Mouse (Mus musculus) neural tube, embryonic 13.5 days (tissue): ENCODE results near the gene Rab42. TPM values are rescaled to one million over a fixed set of nuclear protein-coding genes. Genes with fewer than 3 reads are reported as not detected.

Experiments
- ATAC-seq: fragments of 200-750 bp; cut with Nextera tagmentation; 2 replicates; pipeline ENCODE4 v1.8.0; 2017; ENCODE audit warnings: low read depth, mild to moderate bottlenecking, moderate TSS enrichment, moderate library complexity
- H3K27ac ChIP-seq: fragments of 300-500 bp; sonication (generic); replicated peaks from 2 replicates; pipeline ENCODE4 v1.5.1; 2015; ENCODE audit warnings: moderate library complexity, mild to moderate bottlenecking, inconsistent platforms
- H3K27me3 ChIP-seq: fragments of 300-500 bp; sonication (generic); 2 replicates; pipeline ENCODE4 v1.6.1; 2015; ENCODE audit warnings: mild to moderate bottlenecking, inconsistent platforms
- H3K36me3 ChIP-seq: fragments of 300-500 bp; sonication (generic); 2 replicates; pipeline ENCODE4 v1.6.1; 2015; ENCODE audit warnings: mild to moderate bottlenecking, inconsistent platforms
- H3K4me1 ChIP-seq: fragments of 300-500 bp; sonication (generic); replicated peaks from 2 replicates; pipeline ENCODE4 v1.6.1; 2015; ENCODE audit warnings: inconsistent platforms
- H3K4me2 ChIP-seq: fragments of 300-500 bp; sonication (generic); 2 replicates; pipeline ENCODE4 v1.6.1; 2015; ENCODE audit warnings: inconsistent platforms, mild to moderate bottlenecking, moderate library complexity
- H3K4me3 ChIP-seq: fragments of 300-500 bp; sonication (generic); 2 replicates; pipeline ENCODE4 v1.5.1; 2015; ENCODE audit warnings: mild to moderate bottlenecking, inconsistent platforms
- H3K9ac ChIP-seq: fragments of 300-500 bp; sonication (generic); 2 replicates; pipeline ENCODE4 v1.6.1; 2015; ENCODE audit warnings: moderate library complexity, mild to moderate bottlenecking, inconsistent platforms
- H3K9me3 ChIP-seq: fragments of 300-500 bp; sonication (generic); 2 replicates; pipeline ENCODE4 v1.6.1; 2016; ENCODE audit warnings: inconsistent platforms
- WGBS: fragments of 180-500 bp; shearing (Covaris S2); methylation state at CpG from one replicate; pipeline ENCODE4 v1.1.7; 2015; 5-methylcytosine and 5-hydroxymethylcytosine counted together
- polyA plus RNA-seq: library from polyadenylated mRNA; unstranded; fragments of >200 nt; fragmentation: Nextera tagmentation; extraction: Ambion mirVana; gene quantifications from 2 replicates; pipeline ENCODE4 v1.2.1, GENCODE M21; 2015

Gene Rab42
- polyA plus RNA-seq, result 1.1 and 1.7 TPM in 2 replicates

GRCm38 (mm10) chr4:132302939-132303479 lies at the start of gene Rab42:
TSS of gene Rab42 (minus strand) at chr4:132303385.
- Histone ChIP-seq H3K27ac (no peak within 1 kb of the TSS), H3K9ac (peak within 1 kb of the TSS; percentile 68), H3K36me3 (no peaks in the 10 kb centered on the region), H3K4me1 (peaks cover 11% of the 10 kb centered on the region), H3K4me3 (peak within 1 kb of the TSS; percentile 40), H3K9me3 (no peaks in the 10 kb centered on the region), H3K27me3 (no peaks in the 10 kb centered on the region), H3K4me2 (peak within 1 kb of the TSS; percentile 64)
- ATAC-seq, result peak; percentile 54
- WGBS, result 2% methylated on average over 30 of the region's 31 CpGs

DNA sequence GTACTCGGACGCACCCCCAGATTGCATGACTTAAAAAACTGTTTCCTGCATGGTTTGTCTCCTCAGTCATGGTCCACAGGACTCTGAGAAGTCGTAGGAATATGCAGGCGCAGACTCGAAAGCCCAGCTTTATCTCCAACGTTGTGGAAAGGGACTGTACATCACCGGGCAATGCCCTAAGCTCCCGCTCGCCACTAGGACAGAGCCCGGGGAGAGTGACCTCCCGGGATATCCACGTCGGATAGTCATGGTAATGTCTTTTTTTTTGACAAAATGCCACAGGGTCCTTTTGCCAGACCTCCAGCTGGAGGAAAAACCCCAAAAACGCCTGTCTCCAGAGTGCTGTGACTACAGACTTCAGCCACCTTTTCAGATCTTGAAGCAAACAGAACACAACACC lies 49.6 kb upstream of the Rab42 start:
- WGBS, result under 1% methylated on average over 14 of the region's 14 CpGs
- Histone ChIP-seq H3K9ac (peak overlapping the region; percentile 90), H3K9me3 (no peaks in the 10 kb centered on the region), H3K27ac (peak overlapping the region; percentile 93), H3K4me2 (peak overlapping the region; percentile 80), H3K4me1 (peaks cover 21% of the 10 kb centered on the region), H3K4me3 (peak overlapping the region; percentile 84), H3K27me3 (no peaks in the 10 kb centered on the region), H3K36me3 (peaks cover 16% of the 10 kb centered on the region)
- ATAC-seq, result no peak

GRCm38 (mm10) chr4:132351401-132351800 lies 48.2 kb upstream of the Rab42 start:
- H3K9ac ChIP-seq, result peak overlapping the region; percentile 90; the same call in 1 of the 2 replicates
- no peaks in the 10 kb centered on the region for H3K27me3 ChIP-seq
- 38% methylated on average over 1 of the region's 1 CpGs for WGBS
- H3K36me3 ChIP-seq, result peaks cover 6% of the 10 kb centered on the region; the same call in 1 of the 2 replicates
- no peak overlapping the region for H3K27ac ChIP-seq
- H3K4me2 ChIP-seq, result peak overlapping the region; percentile 80
- 0 out of 2 replicates have a peak overlapping the region, but pooled peaks have one; percentile 84 for H3K4me3 ChIP-seq
- no peak for ATAC-seq
- H3K9me3 ChIP-seq, result no peaks in the 10 kb centered on the region
- H3K4me1 ChIP-seq, result peaks cover 21% of the 10 kb centered on the region

DNA sequence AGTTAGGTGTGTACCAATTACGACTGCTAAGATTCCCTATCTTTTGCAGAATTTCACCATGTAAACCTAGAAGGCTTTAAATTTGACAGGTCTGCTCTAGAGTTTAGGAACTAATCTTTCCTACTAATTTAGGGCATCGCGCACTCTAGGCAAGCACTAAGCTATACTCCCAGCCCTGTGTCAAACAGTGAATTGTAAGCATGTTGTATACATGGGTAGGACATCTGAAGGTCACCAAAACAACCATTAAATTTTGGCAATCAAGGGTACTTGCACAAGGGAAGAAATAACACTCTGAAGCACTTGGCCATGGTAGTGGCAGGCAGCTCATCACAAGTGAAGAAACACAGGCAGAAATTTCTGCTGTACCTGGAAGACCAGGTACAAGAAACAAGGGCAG lies 47.7 kb upstream of the Rab42 start:
- no peak for ATAC-seq
- Histone ChIP-seq H3K9me3 (no peaks in the 10 kb centered on the region), H3K4me2 (no peak overlapping the region), H3K9ac (no peak overlapping the region), H3K27ac (no peak overlapping the region), H3K36me3 (peaks cover 6% of the 10 kb centered on the region; the same call in 1 of the 2 replicates), H3K4me3 (no peak overlapping the region), H3K4me1 (peaks cover 21% of the 10 kb centered on the region), H3K27me3 (no peaks in the 10 kb centered on the region)
- WGBS, result 60% methylated on average over 3 of the region's 3 CpGs

GRCm38 (mm10) chr4:132350123-132350740 lies 47.0 kb upstream of the Rab42 start:
- Histone ChIP-seq H3K9ac (no peak overlapping the region), H3K27ac (no peak overlapping the region), H3K36me3 (peaks cover 6% of the 10 kb centered on the region; the same call in 1 of the 2 replicates), H3K9me3 (no peaks in the 10 kb centered on the region), H3K4me1 (peaks cover 21% of the 10 kb centered on the region), H3K4me3 (no peak overlapping the region), H3K4me2 (no peak overlapping the region), H3K27me3 (no peaks in the 10 kb centered on the region)
- ATAC-seq, result no peak
- 34% methylated on average over 2 of the region's 2 CpGs for WGBS

- Histone ChIP-seq H3K4me1 (peaks cover 26% of the 10 kb centered on the region), H3K27ac (no peak overlapping the region), H3K27me3 (no peaks in the 10 kb centered on the region), H3K4me2 (no peak overlapping the region), H3K4me3 (no peak overlapping the region), H3K36me3 (peaks cover 6% of the 10 kb centered on the region; the same call in 1 of the 2 replicates), H3K9ac (no peak overlapping the region), H3K9me3 (no peaks in the 10 kb centered on the region)
- ATAC-seq, result no peak
- 57% methylated on average over 3 of the region's 3 CpGs for WGBS
These were observed 46.4 kb upstream of the Rab42 start for GRCm38 (mm10) chr4:132349495-132350122.

GRCm38 (mm10) chr4:132346661-132347060 lies 43.5 kb upstream of the Rab42 start:
- WGBS, result 60% methylated on average over 3 of the region's 3 CpGs
- no peak overlapping the region for H3K9ac ChIP-seq
- H3K9me3 ChIP-seq, result no peaks in the 10 kb centered on the region
- no peak overlapping the region for H3K4me2 ChIP-seq
- ATAC-seq, result no peak
- H3K36me3 ChIP-seq, result peaks cover 6% of the 10 kb centered on the region; the same call in 1 of the 2 replicates
- H3K4me1 ChIP-seq, result peaks cover 30% of the 10 kb centered on the region
- no peak overlapping the region for H3K4me3 ChIP-seq
- H3K27me3 ChIP-seq, result no peaks in the 10 kb centered on the region
- no peak overlapping the region for H3K27ac ChIP-seq

GRCm38 (mm10) chr4:132346261-132346660 lies 43.1 kb upstream of the Rab42 start:
- H3K27me3 ChIP-seq, result no peaks in the 10 kb centered on the region
- H3K4me1 ChIP-seq, result peaks cover 26% of the 10 kb centered on the region
- no peak overlapping the region for H3K4me2 ChIP-seq
- peaks cover 5% of the 10 kb centered on the region; the same call in 1 of the 2 replicates for H3K36me3 ChIP-seq
- WGBS, result 86% methylated on average over 4 of the region's 4 CpGs
- H3K9me3 ChIP-seq, result no peaks in the 10 kb centered on the region
- no peak overlapping the region for H3K9ac ChIP-seq
- no peak overlapping the region for H3K4me3 ChIP-seq
- H3K27ac ChIP-seq, result no peak overlapping the region
- ATAC-seq, result no peak

GRCm38 (mm10) chr4:132345843-132346212 lies 42.6 kb upstream of the Rab42 start:
- H3K9ac ChIP-seq, result peak overlapping the region; percentile 70; the same call in 1 of the 2 replicates
- peak overlapping the region; percentile 99; the same call in 1 of the 2 replicates for H3K4me2 ChIP-seq
- H3K4me1 ChIP-seq, result peaks cover 26% of the 10 kb centered on the region
- no peak; the same call in 1 of the 2 replicates for ATAC-seq
- H3K36me3 ChIP-seq, result 0 out of 2 replicates have a peak, but pooled peaks cover under 1% of the 10 kb centered on the region
- no peaks in the 10 kb centered on the region for H3K27me3 ChIP-seq
- H3K27ac ChIP-seq, result no peak overlapping the region
- WGBS, result 49% methylated on average over 5 of the region's 5 CpGs
- H3K4me3 ChIP-seq, result peak overlapping the region; percentile 79
- no peaks in the 10 kb centered on the region for H3K9me3 ChIP-seq

DNA sequence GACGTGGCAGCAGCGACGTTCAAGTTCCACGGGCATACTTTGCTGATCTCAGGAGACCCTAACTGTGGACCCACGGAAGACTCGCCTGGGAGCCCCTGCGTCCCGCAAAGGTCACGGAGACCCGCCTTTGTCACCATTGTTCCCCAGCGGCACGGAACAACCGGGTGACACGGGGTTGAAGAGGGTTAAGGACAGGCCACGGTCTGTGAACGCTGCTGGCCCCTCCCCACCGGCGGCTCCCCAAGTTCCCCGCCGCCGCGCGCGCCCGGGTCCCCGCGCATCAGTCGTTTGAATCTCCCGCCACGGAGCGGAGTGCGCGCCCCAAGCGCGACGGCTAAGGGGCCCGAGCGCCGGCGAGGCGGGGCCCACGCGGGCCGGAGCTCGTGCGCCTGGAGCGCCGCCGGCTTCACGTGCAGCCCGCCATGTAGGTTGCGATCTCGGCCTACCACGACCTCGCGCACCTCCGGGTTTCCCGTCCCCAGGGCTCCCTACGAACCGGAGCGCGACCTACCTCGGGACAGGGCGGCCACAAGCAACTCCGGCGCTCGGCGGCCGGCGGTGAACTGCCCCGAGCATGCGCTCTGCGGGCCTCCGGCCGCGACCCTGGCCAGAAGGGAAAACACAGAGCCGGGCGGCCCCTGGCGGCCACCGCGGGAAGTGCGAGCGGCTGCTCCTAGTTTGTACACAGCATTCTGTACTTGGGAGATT lies 42.1 kb upstream of the Rab42 start:
- no peaks in the 10 kb centered on the region for H3K36me3 ChIP-seq
- H3K27ac ChIP-seq, result peak overlapping the region; percentile 20; the same call in 1 of the 2 replicates
- H3K4me2 ChIP-seq, result peak overlapping the region; percentile 99
- peak; percentile 89 for ATAC-seq
- H3K27me3 ChIP-seq, result no peaks in the 10 kb centered on the region
- H3K9ac ChIP-seq, result peak overlapping the region; percentile 70
- WGBS, result under 1% methylated on average over 81 of the region's 83 CpGs
- no peaks in the 10 kb centered on the region for H3K9me3 ChIP-seq
- H3K4me3 ChIP-seq, result peak overlapping the region; percentile 79
- H3K4me1 ChIP-seq, result peaks cover 26% of the 10 kb centered on the region

DNA sequence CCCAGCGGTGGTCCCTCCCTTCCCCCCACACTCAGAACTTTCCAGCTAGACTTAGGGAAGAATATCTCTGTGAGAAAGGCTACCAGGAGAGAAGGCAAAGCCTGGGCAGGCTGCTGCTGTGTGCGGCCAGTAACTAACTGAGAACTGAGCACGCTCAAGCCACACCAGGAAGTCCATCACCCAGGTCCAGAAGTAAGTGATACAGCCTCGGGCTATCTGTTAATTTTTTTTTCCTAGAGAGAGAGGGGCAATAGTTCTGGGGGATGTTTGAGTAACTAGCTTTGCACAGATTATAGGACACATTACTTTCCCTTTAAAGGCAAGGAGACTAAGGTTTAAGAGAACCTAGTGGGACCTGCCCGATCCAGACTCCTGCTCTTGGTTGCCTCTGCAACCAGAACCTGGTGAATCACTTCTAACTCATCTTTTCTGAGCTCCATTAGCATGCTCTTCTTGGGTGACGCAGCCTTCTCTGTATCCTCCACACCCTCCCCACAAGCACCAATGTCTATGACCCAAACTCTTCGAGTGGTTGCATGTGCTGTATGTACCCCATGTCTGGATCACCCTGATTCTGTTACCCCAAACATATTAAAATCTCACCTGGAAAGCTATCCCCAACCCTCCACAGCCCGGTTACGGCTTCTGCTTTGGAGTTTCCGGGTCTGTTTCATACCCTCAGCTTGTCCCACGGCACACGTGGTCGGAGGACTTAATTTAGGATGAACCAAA lies 41.4 kb upstream of the Rab42 start:
- H3K36me3 ChIP-seq, result peaks cover 5% of the 10 kb centered on the region
- no peak for ATAC-seq

More for the DNA sequence above, 41.4 kb upstream of the Rab42 start:
- Histone ChIP-seq H3K9ac (peak overlapping the region; percentile 70), H3K27ac (no peak overlapping the region), H3K27me3 (no peaks in the 10 kb centered on the region), H3K4me1 (peaks cover 26% of the 10 kb centered on the region), H3K4me3 (peak overlapping the region; percentile 79), H3K4me2 (peak overlapping the region; percentile 99), H3K9me3 (no peaks in the 10 kb centered on the region)
- 10% methylated on average over 13 of the region's 13 CpGs for WGBS
